ENCODE assay signal across 9 mouse cellular contexts in the genomic region with DNA sequence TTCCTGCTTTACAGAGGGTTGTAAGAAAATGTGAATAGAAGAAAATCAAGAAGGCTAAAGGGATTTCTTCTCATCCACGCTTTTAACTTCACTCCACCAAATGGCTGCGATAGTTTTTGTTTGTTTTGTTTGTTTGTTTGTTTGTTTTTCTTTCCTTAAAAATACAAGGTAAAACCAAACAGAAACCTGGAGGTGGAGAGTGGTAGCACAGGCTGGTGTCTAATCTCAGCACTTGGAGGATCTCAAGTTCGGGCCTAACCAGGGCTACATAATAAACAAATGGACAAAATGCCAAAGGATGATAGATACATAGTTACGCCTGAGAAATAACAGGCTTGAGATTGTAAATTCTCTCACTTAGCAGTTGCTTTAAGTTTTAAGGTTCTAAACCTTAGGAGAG. TPM values are rescaled to one million over a fixed set of nuclear protein-coding genes. Genes with fewer than 3 reads are reported as not detected.
DNase-seq lines count a peak whose midpoint lies in the region; ATAC-seq and TF ChIP-seq lines count a peak whose summit lies in the region.
"Had no signal": no experiment of that assay in that cellular context is flagged by ENCODE, and none has a peak within 500 bp of the region (broad histone marks: within the 10 kb centered on the region; RNA-seq: fewer than 3 reads in every experiment).

No protein-coding gene starts in this region.

- DNase-seq in cerebellum, adult 9-10 months = peak; percentile 25
- no peak for DNase-seq in cerebellum, adult 11-12 months
- no peak for DNase-seq in lung, postnatal 0 days (ENCODE audit: low spot score)
- no peak for DNase-seq in lung, adult 2 months
- no peak for DNase-seq in left cerebral cortex, postnatal 25 days (ENCODE audit: low spot score in 2 of 2)
- no peak for DNase-seq in frontal cortex, postnatal 25 days (ENCODE audit: low spot score in 2 of 2)

- TF ChIP-seq EP300 in lung, postnatal 0 days (IDR thresholded peaks at IDR 0.05) = no peak

- peak overlapping the region; percentile 14; the same call in 1 of the 2 replicates for H3K4me2 ChIP-seq in lung, postnatal 0 days (replicated peaks; ENCODE audit: low read depth, low read length)
- H3K4me2 ChIP-seq in hindbrain, embryonic 13.5 days = no peak overlapping the region
- no peak overlapping the region for H3K4me2 ChIP-seq in neural tube, embryonic 13.5 days
- H3K4me2 ChIP-seq: midbrain, embryonic 12.5 days had no signal

- H3K4me3 ChIP-seq in lung, postnatal 0 days (ENCODE audit: low read depth, low read length) = no peak overlapping the region
- no peak overlapping the region for H3K4me3 ChIP-seq in lung, adult 2 months (replicated peaks; ENCODE audit: extremely low read depth, low read depth, low read length)
- H3K4me3 ChIP-seq in hindbrain, embryonic 13.5 days = no peak overlapping the region
- no peak overlapping the region for H3K4me3 ChIP-seq in neural tube, embryonic 13.5 days
- H3K4me3 ChIP-seq: midbrain, embryonic 12.5 days had no signal

- H3K27me3 ChIP-seq in lung, postnatal 0 days (replicated peaks; ENCODE audit: insufficient read depth, low read length) = no peaks in the 10 kb centered on the region
- H3K27me3 ChIP-seq in hindbrain, embryonic 13.5 days = no peaks in the 10 kb centered on the region
- H3K27me3 ChIP-seq in neural tube, embryonic 13.5 days = no peaks in the 10 kb centered on the region
- H3K27me3 ChIP-seq: midbrain, embryonic 12.5 days had no signal

- no peak for TF ChIP-seq POLR2A in lung, adult 2 months (IDR thresholded peaks at IDR 0.05; ENCODE audit: borderline replicate concordance, extremely low read depth, low read depth, low read length)

- H3K9ac ChIP-seq in lung, postnatal 0 days (replicated peaks; ENCODE audit: low read depth) = no peak overlapping the region
- H3K9ac ChIP-seq in hindbrain, embryonic 13.5 days = no peak overlapping the region
- H3K9ac ChIP-seq in neural tube, embryonic 13.5 days = no peak overlapping the region
- H3K9ac ChIP-seq: midbrain, embryonic 12.5 days had no signal

- no peaks in the 10 kb centered on the region for H3K9me3 ChIP-seq in lung, postnatal 0 days (ENCODE audit: low read length)
- 0 out of 2 replicates have a peak, but pooled peaks cover 3% of the 10 kb centered on the region for H3K9me3 ChIP-seq in hindbrain, embryonic 13.5 days
- 0 out of 2 replicates have a peak, but pooled peaks cover 6% of the 10 kb centered on the region for H3K9me3 ChIP-seq in neural tube, embryonic 13.5 days
- H3K9me3 ChIP-seq: midbrain, embryonic 12.5 days had no signal

- no peaks in the 10 kb centered on the region for H3K4me1 ChIP-seq in lung, postnatal 0 days (ENCODE audit: insufficient read depth, low read depth, low read length)
- H3K4me1 ChIP-seq in lung, adult 2 months (ENCODE audit: control insufficient read depth, insufficient read depth, low read length) = no peaks in the 10 kb centered on the region
- peaks cover 3% of the 10 kb centered on the region; the same call in 1 of the 2 replicates for H3K4me1 ChIP-seq in hindbrain, embryonic 13.5 days (replicated peaks)
- peaks cover 5% of the 10 kb centered on the region; the same call in 1 of the 2 replicates for H3K4me1 ChIP-seq in neural tube, embryonic 13.5 days (replicated peaks)

- H3K36me3 ChIP-seq in lung, postnatal 0 days (ENCODE audit: insufficient read depth, low read length) = no peaks in the 10 kb centered on the region
- no peaks in the 10 kb centered on the region for H3K36me3 ChIP-seq in hindbrain, embryonic 13.5 days
- H3K36me3 ChIP-seq in neural tube, embryonic 13.5 days = no peaks in the 10 kb centered on the region
- H3K36me3 ChIP-seq: midbrain, embryonic 12.5 days had no signal

- ATAC-seq in lung, postnatal 0 days = no peak; the same call in 1 of the 2 replicates
- peak; percentile 62 for ATAC-seq in hindbrain, embryonic 13.5 days (ENCODE audit: low FRiP score)
- ATAC-seq in neural tube, embryonic 13.5 days (ENCODE audit: low read depth) = 0 out of 2 replicates have a peak, but pooled peaks have one; percentile 55

- no peak overlapping the region for H3K27ac ChIP-seq in lung, postnatal 0 days (ENCODE audit: low read length)
- H3K27ac ChIP-seq in hindbrain, embryonic 13.5 days = no peak overlapping the region
- H3K27ac ChIP-seq in neural tube, embryonic 13.5 days (replicated peaks) = no peak overlapping the region
- H3K27ac ChIP-seq: midbrain, embryonic 12.5 days had no signal

- no peak for TF ChIP-seq CTCF in lung, postnatal 0 days (IDR thresholded peaks at IDR 0.05)
- TF ChIP-seq CTCF in lung, adult 2 months (IDR thresholded peaks at IDR 0.05; ENCODE audit: insufficient read depth, low read length) = no peak

- WGBS in lung, postnatal 0 days = 48% methylated on average over 4 of the region's 4 CpGs
- 37% methylated on average over 4 of the region's 4 CpGs for WGBS in lung, adult 2 months
- 65% methylated on average over 4 of the region's 4 CpGs for WGBS in hindbrain, embryonic 13.5 days
- 70% methylated on average over 4 of the region's 4 CpGs for WGBS in neural tube, embryonic 13.5 days

- intact Hi-C loops in left cerebral cortex, postnatal 25 days (cut with DNase I) = loop anchor here (1.0 to 10.0 kb wide), 3 partner anchors 100 to 439 kb away; a partner anchor contains a TSS

RNA-seq across cellular contexts. Expression of a gene that starts 50.8 kb away (rescaled TPM):
- 18.6 and 20.6 TPM in 2 replicates for polyA plus RNA-seq in lung, postnatal 0 days (2015; fragmentation: Nextera tagmentation; extraction: Ambion mirVana)
- polyA plus RNA-seq in lung, adult 2 months (2012; rRNA removed) = 7.0 and 7.5 TPM in 2 replicates
- polyA plus RNA-seq in hindbrain, embryonic 13.5 days (2015; fragmentation: Nextera tagmentation; extraction: Ambion mirVana) = 2.6 and 3.0 TPM in 2 replicates
- 2.0 and 2.7 TPM in 2 replicates for polyA plus RNA-seq in neural tube, embryonic 13.5 days (2015; fragmentation: Nextera tagmentation; extraction: Ambion mirVana)
- under 1 TPM; 0.62 to 0.89 TPM for total RNA-seq in left cerebral cortex, postnatal 25 days (2021)
